Comparison of ENCODE assay signal across 17 mouse cellular contexts in genomic region chrX:144104619-144105416, GRCm38 (mm10). TPM values are rescaled to one million over a fixed set of nuclear protein-coding genes. Genes with fewer than 3 reads are reported as not detected.
DNase-seq lines count a peak whose midpoint lies in the region; ATAC-seq lines count a peak whose summit lies in the region.
"Had no signal": no experiment of that assay in that cellular context is flagged by ENCODE, and none has a peak within 500 bp of the region (broad histone marks: within the 10 kb centered on the region; RNA-seq: fewer than 3 reads in every experiment).

No protein-coding gene starts in this region.

- no peak overlapping the region for H3K27ac ChIP-seq in embryonic facial prominence, embryonic 11.5 days (replicated peaks; ENCODE audit: low read depth, low read length)
- H3K27ac ChIP-seq in embryonic facial prominence, embryonic 10.5 days (replicated peaks) = no peak overlapping the region

- H3K36me3 ChIP-seq in embryonic facial prominence, embryonic 11.5 days (replicated peaks; ENCODE audit: control insufficient read depth, insufficient read depth, low read depth, low read length) = no peaks in the 10 kb centered on the region
- no peaks in the 10 kb centered on the region for H3K36me3 ChIP-seq in embryonic facial prominence, embryonic 10.5 days (replicated peaks)

- no peak overlapping the region for H3K4me2 ChIP-seq in embryonic facial prominence, embryonic 11.5 days (ENCODE audit: low read depth, low read length)

- no peaks in the 10 kb centered on the region for H3K9me3 ChIP-seq in embryonic facial prominence, embryonic 11.5 days (replicated peaks; ENCODE audit: control insufficient read depth, low read length)
- H3K9me3 ChIP-seq in embryonic facial prominence, embryonic 10.5 days = no peaks in the 10 kb centered on the region

- ATAC-seq in embryonic facial prominence, embryonic 11.5 days (replicated peaks; ENCODE audit: insufficient number of reproducible peaks, low FRiP score, low TSS enrichment, low read depth) = no peak
- ATAC-seq: liver, postnatal 0 days had no signal

- no peak overlapping the region for H3K4me3 ChIP-seq in embryonic facial prominence, embryonic 11.5 days (ENCODE audit: low read depth, low read length)
- no peak overlapping the region for H3K4me3 ChIP-seq in embryonic facial prominence, embryonic 10.5 days

- DNase-seq in embryonic facial prominence, embryonic 11.5 days (ENCODE audit: low spot score) = peak; percentile 72
- no peak for DNase-seq in embryonic facial prominence, embryonic 10.5 days (ENCODE audit: low spot score)
- peak; percentile 2 for DNase-seq in layer of hippocampus, adult 9-11 months
- no peak for DNase-seq in layer of hippocampus, adult 9-10 months (ENCODE audit: low spot score)
- peak; percentile 31 for DNase-seq in brain, adult 2 months (ENCODE audit: low read depth, low spot score)
- peak; percentile 18 for DNase-seq in mesoderm, embryonic 11.5 days (ENCODE audit: low read depth, low spot score)
- DNase-seq in kidney, postnatal 14 days = no peak
- DNase-seq: adrenal gland, postnatal 36 days; cerebellum, adult 8-10 months; kidney, adult 11 months; layer of hippocampus, postnatal 36 days; liver; liver, postnatal 0 days; lung, postnatal 10 days; spleen, adult 18-20 months; thymus, postnatal 36 days had no signal

- no peak overlapping the region for H3K9ac ChIP-seq in embryonic facial prominence, embryonic 11.5 days (replicated peaks; ENCODE audit: low read length)
- H3K9ac ChIP-seq: liver, postnatal 0 days had no signal

- 34% methylated on average over 2 of the region's 2 CpGs for WGBS in embryonic facial prominence, embryonic 11.5 days
- WGBS in embryonic facial prominence, embryonic 10.5 days = 52% methylated on average over 2 of the region's 2 CpGs

- no peaks in the 10 kb centered on the region; the same call in 1 of the 2 replicates for H3K27me3 ChIP-seq in embryonic facial prominence, embryonic 11.5 days (ENCODE audit: control insufficient read depth, insufficient read depth, low read length)
- peaks cover 24% of the 10 kb centered on the region for H3K27me3 ChIP-seq in embryonic facial prominence, embryonic 10.5 days (replicated peaks; ENCODE audit: low read depth, poor library complexity, severe bottlenecking)

- H3K4me1 ChIP-seq in embryonic facial prominence, embryonic 11.5 days (ENCODE audit: control insufficient read depth, insufficient read depth, low read length) = no peaks in the 10 kb centered on the region
- H3K4me1 ChIP-seq in embryonic facial prominence, embryonic 10.5 days = 0 out of 2 replicates have a peak, but pooled peaks cover 4% of the 10 kb centered on the region

RNA-seq across cellular contexts. Expression of gene A730046J19Rik, which starts 48.7 kb away (rescaled TPM):
- polyA plus RNA-seq in embryonic facial prominence, embryonic 11.5 days (2014; fragmentation: Nextera tagmentation; extraction: Ambion mirVana) = 0.13 and 0.22 TPM in 2 replicates
- polyA plus RNA-seq in embryonic facial prominence, embryonic 10.5 days (2016; fragmentation: Nextera tagmentation; extraction: Ambion mirVana) = 0.07 and 0.10 TPM in 2 replicates
- polyA plus RNA-seq: cortical plate, adult 2 months had no signal

Comparison
In these comparisons a context has a peak if more than half of its experiments do, and no peak if none do; other contexts are left out.
1. DNase-seq: peak in embryonic facial prominence, embryonic 11.5 days (single experiment), layer of hippocampus, adult 9-11 months (single experiment), brain, adult 2 months (single experiment) and mesoderm, embryonic 11.5 days (single experiment); none in embryonic facial prominence, embryonic 10.5 days (single experiment), layer of hippocampus, adult 9-10 months (single experiment) and kidney, postnatal 14 days (single experiment).